8 mouse cellular contexts compared by ENCODE assay signal in the genomic region with DNA sequence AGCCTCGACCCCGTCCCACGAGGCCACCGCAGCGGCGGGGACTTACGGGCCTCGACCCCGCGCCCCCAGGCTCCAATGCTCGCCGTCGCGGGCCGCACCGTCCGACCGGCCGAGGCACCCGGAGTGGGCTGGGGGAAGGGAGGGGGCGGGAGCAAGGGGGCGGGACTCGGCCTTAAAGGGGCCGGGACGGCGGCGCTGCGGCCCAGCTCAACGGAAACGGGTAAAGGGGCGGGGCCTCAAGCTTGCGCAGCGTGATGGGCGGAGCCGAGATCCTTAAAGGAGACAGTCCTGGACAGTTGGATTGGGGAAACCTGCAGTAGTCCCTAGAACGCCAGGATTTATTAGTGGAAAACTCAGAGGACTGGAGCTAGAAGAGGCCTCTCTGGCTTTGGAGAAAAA. TPM values are rescaled to one million over a fixed set of nuclear protein-coding genes. Genes with fewer than 3 reads are reported as not detected.
DNase-seq lines count a peak whose midpoint lies in the region; ATAC-seq lines count a peak whose summit lies in the region.

Pex5 (minus strand) TSS at position 141 of the 399 bp plus-strand sequence.

- H3K27me3 ChIP-seq in hindbrain, embryonic 11.5 days (ENCODE audit: control insufficient read depth, insufficient read depth, low read length), result no peaks in the 10 kb centered on the region

- no peaks in the 10 kb centered on the region for H3K4me1 ChIP-seq in hindbrain, embryonic 11.5 days (replicated peaks; ENCODE audit: control insufficient read depth, insufficient read depth, low read length)

- H3K4me3 ChIP-seq in hindbrain, embryonic 11.5 days (ENCODE audit: low read depth, low read length), result peak within 1 kb of the TSS; percentile 90

- no peaks in the 10 kb centered on the region for H3K36me3 ChIP-seq in hindbrain, embryonic 11.5 days (ENCODE audit: control insufficient read depth, insufficient read depth, low read length)

- ATAC-seq in hindbrain, embryonic 11.5 days (ENCODE audit: low FRiP score), result peak; percentile 95

- peak within 1 kb of the TSS; percentile 68 for H3K4me2 ChIP-seq in hindbrain, embryonic 11.5 days (replicated peaks; ENCODE audit: low read depth, low read length)

- H3K9ac ChIP-seq in hindbrain, embryonic 11.5 days (ENCODE audit: low read depth, low read length), result peak within 1 kb of the TSS; percentile 83

- peak; percentile 96 for DNase-seq in MN1 (ENCODE audit: low spot score)
- peak; percentile 97 for DNase-seq in cerebellum, adult 9-10 months
- peak; percentile 92 to 97 for DNase-seq in frontal cortex, adult 2 months (ENCODE audit: extremely low spot score in 1 of 2, low spot score in 1 of 2)
- peak; percentile 95 for DNase-seq in hindbrain, embryonic 11.5 days (ENCODE audit: low spot score)
- peak; percentile 94 to 96 for DNase-seq in layer of hippocampus, postnatal 10 days (ENCODE audit: low spot score in 2 of 2)
- DNase-seq in lung, postnatal 10 days, result peak; percentile 98
- DNase-seq in ovary, postnatal 36 days (ENCODE audit: low spot score), result peak; percentile 95
- peak; percentile 94 for DNase-seq in thymus, postnatal 25 days

- no peaks in the 10 kb centered on the region for H3K9me3 ChIP-seq in hindbrain, embryonic 11.5 days (ENCODE audit: control insufficient read depth, low read length)

- WGBS in hindbrain, embryonic 11.5 days, result 0% methylated on average over 33 of the region's 36 CpGs

- peak within 1 kb of the TSS; percentile 62 for H3K27ac ChIP-seq in hindbrain, embryonic 11.5 days (ENCODE audit: low read depth, low read length)

RNA-seq across cellular contexts. Expression of gene Pex5, which starts in this region (rescaled TPM):
- polyA plus RNA-seq in frontal cortex, adult 2 months (2012; rRNA removed), result 55.4 and 62.0 TPM in 2 replicates
- 35.1 and 38.9 TPM in 2 replicates for polyA plus RNA-seq in hindbrain, embryonic 11.5 days (2014; fragmentation: Nextera tagmentation; extraction: Ambion mirVana)
- 10 to 100 TPM; 70.2 to 81.5 TPM for total RNA-seq in layer of hippocampus, postnatal 10 days (2021)

Comparison
In these comparisons a context has a peak if more than half of its experiments do, and no peak if none do; other contexts are left out.
1. Peak in every context shown above with its lines: DNase-seq, ATAC-seq, H3K4me3 ChIP-seq and H3K27ac ChIP-seq.